Mouse (Mus musculus): Measurements from ENCODE around the gene Sec23a.
"Not testable (repeated sequence)": the region's sequence is repeated elsewhere in the genome, so short reads cannot be mapped to it uniquely, and the experiment has no call there.

The Sec23a gene

DNA sequence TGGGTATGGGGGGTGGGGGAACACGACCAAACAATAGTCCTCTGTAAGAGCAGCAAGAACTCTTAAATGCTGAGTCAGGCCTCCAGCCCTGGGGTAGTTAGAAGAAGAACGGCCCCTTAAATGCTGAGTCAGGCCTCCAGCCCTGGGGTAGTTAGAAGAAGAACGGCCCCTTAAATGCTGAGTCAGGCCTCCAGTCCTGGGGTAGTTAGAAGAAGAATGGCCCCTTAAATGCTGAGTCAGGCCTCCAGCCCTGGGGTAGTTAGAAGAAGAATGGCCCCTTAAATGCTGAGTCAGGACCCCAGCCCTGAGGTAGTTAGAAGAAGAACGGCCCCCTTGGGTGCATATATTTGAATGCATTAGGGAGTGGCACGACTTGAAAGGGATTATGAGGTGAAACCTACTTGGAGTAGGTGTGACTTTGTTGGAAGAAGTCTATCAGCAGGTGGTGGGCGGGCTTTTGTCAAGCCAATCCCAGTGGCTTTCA is 30.6 kb downstream of the Sec23a start:
- DNase-seq = not testable (repeated sequence)

DNA sequence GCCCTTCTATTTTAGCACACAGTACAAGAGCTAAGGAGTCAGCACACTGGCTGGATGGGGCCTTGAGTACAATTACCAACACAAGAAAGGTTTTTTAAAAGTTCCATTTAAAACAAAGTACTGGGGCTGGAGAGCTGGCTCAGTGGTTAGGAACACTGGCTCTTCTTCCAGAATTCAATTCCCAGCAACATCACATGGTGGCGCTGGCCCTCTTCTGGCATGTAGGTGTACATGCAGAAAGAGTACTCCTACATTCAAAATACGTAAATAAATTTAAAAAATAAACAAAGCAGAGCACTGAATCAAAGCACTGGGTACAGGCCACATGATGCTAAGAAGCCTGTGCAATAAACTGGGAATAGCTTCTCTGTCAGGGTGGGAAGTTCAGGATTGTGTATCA is 34.9 kb downstream of the Sec23a start:
- peak in 1 of 2 experiments; percentile 15 for DNase-seq

DNA sequence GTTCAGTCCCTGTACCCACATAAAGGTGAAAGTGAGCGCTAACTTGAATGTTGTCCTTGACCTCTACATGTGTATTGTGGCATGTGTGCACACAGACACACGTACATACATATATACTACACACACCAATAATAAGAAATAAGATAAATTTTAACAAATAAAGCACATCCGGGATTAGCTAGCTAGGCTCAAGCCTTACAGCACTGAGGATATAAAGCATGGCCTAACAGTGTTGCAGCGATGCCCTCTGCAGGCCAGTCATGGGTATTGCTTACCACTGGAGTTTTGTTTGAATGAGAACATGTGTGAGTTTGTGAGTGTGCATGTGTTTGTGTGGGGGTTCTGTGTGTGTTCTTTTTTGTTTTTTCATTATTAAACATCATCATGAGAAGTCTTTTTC is 47.2 kb downstream of the Sec23a start:
- peak; percentile 12 to 25 for DNase-seq

DNA sequence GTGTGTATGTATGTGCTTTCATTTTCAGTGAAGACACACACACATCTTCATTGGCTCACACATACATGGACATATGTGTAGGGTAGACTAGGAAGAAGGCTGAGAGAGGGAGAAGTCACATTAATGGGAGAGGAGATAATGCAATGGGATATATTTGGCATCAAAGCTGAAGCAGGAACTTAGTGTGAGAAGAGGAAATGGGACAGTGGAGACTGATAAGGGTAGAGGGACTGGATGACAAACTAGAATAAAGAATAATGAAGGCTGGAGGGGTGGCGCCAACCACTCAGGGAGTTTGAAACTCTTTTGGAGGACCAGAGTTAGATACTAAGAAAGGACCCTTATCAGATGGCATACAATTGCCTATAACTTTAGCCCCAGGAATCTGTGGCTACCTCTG is 51.0 kb downstream of the Sec23a start:
- DNase-seq = no peak

DNA sequence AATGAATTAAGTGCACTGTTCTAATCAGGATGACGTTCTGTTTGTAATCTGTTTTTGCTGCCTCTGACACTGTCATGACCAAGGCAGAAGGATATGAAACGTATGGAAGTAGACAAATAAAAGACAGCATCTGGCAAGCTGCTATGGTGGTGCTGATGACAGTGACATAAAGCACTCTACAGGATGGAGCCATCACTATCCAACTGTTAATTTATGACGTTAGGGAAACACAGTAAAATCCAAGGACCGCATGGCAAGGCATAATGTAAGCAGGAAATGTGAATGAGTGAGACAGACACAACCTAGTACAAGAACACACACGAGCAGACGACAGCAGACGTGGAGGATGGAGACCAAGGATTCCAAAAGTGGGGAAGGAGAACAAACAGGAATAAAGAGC is 55.2 kb downstream of the Sec23a start:
- DNase-seq = no peak

DNA sequence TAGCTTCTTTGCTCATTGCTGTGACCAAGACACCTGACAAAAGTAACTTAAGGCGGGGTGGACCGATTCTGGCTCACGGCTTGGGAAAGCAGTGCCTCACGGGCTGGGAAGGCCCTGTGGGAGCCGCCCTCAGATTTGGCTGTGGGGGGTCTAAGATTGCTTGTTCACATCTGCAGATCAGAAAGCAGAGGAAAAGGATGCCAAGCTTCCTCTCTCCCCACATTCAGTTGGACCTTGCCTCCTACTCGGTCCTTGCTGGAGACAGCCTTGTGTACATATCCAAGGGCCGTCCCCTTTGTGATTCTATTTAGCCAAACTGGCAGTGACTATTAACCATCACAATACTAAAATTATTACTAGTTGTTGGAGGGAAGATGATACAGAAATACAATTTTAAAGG is 55.7 kb downstream of the Sec23a start:
- DNase-seq = no peak

DNA sequence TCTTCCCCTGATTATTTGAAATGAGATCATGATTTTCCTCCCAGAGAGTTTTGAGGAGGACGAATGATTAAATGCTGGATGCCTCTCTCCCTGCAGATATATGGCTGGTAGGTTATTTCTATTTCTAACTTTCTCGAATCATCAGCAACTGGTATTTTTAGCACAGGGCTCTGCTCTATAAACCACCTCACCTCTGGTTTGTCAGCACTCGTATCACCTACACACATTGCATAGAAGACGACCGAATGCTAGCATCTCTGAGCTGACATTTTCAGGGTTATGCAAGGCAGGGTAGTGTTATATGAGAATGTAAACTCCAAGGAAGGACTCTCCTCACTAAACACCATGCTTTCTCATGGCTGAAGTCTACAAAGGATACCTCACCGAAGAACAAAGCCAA is 63.9 kb downstream of the Sec23a start:
- DNase-seq = no peak

DNA sequence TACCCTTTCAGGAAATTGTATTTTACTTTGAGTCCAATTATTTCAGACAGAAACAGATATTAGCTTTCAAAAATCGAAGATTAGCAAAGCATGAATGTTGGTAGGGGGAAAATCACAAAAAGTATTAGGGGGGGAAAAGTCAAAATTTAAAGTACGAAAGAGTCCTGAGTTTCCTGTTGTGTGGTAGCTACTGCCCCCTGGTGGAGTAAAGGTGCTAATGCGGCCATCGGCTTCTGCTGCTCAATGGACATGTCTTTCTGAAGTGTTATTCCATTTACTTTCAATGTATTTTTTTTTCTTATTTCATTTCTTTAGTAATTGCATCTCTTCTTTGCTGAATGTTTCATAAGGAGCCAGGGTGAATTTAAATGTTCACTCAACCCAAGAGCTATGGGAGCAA is 64.6 kb downstream of the Sec23a start:
- peak; percentile 64 to 67 for DNase-seq

DNA sequence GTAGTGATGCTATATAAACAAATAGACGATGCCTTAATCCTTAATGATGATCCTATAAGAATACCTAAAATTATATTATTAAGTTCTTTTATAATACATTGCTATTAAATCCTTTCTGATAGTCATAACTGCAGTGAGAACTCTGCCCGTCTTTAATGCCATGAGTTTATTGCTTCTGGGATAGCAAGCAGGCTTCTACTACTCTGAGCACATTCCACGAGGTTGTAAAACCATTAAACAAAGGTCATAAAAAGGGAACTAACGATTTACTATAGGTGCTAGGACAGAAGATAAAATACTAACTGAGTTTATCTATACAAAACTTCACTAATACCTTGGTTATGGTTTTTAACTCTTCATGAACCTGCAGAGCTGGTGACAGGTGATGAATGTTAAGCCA is 69.3 kb downstream of the Sec23a start:
- DNase-seq = no peak

DNA sequence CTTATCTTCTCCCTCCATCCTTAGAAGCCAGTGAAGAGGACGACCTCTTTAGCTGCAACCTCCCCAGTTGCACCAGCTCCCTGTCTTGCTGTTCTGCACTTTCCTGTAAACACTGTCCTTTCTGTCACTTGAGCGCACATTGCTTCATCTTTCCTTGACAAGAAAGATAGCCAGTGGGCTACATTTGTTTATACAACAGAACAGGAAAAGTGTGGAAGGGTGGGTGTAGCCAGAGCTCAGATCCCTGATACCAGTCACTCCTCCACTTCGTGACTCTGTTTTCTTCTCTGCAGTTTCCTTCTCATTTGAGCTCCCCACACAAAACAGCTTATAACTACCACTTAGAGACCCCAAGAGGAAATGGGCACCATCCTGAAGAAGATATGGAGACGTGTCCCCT is 77.2 kb downstream of the Sec23a start:
- DNase-seq = no peak

DNA sequence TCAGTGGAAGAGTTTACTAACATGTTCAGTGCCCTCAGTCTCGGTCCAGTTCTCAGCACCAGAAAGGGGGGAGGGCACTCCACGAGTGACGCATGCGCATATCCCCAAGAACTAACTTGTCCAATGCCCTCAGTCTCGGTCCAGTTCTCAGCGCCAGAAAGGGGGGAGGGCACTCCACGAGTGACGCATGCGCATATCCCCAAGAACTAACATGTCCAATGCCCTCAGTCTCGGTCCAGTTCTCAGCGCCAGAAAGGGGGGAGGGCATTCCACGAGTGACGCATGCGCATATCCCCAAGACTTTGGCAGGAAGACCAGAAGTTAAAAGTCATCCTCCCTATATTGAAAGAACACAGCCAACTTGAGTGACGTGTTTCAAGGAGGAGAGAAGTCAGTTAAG is 86.8 kb downstream of the Sec23a start:
- DNase-seq = no peak

DNA sequence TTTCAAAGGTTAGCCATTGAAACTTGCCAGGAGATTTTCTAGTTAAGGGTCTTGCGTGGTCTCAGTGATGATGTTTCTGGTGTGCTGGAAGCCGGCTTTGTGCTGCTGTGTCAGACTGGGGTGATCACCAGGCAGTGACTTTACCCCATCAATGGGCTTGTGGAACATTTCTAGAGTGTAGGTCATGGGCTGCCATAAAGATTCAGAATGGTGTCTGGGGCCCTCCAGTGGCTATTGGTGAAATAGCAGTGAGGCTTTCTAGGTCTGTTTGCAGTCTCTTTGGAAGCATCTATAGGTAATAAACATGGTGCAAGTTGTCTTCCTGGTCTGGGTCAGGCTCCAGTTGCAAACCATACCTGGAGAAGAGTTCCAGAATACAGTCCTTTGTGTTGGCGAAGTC is 87.8 kb downstream of the Sec23a start:
- peak; percentile 34 to 50 for DNase-seq

DNA sequence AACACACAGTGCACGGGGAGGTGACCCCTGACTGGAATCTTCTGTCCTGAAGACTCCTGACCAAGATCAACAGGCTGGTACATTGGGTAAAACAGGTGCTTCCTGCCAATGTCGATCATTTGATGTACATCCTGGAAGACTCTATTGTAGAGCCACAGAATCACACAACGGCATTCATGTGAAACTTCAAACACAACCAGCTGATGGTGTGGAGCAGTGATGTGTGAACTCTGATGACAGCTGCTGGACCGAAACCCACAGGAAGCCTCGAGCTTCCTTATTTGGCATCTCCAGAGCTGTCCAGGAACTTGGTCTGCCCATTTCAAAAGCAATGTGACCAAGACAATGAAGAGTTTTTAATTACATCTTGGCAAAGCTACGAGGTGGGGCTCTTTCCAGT is 91.0 kb downstream of the Sec23a start:
- DNase-seq = peak; percentile 35 to 43

DNA sequence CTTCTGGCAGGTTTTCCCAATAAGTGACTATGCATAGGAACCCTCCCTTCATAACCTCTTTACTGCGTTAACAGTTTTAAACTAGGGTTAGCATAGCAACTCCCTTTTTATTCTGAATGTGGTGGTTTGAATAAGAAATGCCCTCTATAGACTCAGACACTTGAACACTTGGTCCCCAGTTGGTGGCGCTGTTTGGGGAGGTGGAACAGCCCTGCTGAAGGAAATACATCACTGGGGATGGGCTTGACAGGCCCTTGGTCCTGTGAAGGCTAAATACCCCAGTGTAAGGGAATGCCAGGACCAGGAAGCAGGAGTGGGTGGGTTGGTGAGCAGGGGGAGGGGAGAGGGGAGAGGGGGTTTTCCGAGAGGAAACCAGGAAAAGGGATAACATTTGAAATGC is 92.3 kb downstream of the Sec23a start:
- peak; percentile 15 for DNase-seq

DNA sequence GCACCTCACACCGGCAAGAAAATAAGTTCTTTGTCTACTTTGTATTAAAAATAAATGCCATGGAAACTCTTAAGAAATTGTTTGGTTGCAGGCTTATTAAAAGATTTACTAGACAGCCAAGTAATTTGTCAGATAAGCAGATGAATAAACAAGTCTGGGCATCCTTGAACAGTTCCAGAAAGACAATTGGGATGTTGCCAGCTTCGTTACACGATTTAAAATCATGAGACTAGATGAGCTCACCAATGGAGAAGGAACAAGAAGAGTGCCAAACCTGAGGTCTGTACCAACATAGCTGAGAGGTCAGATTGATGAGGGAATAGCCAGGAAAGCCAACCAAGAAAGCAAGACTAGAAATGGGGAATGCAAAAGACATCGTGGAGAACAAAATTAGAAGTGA is 102.0 kb downstream of the Sec23a start:
- no peak for DNase-seq

Measured in B cell, adult 2 months (primary cell).